Mouse (Mus musculus) embryonic fibroblast, embryonic 13.5 days (primary cell): Measurements from ENCODE around the gene Heatr5a.

Experiments
- CTCF ChIP-seq: IDR thresholded peaks from 2 replicates; pipeline ENCODE4 v1.5.1; 2011; ENCODE audit warnings: mild to moderate bottlenecking, control low read depth, low read length, moderate library complexity, borderline replicate concordance; ENCODE audit not compliant: insufficient read depth
- POLR2A ChIP-seq: IDR thresholded peaks from 2 replicates; pipeline ENCODE4 v1.6.1; 2011; ENCODE audit warnings: low read depth, mild to moderate bottlenecking, control low read depth, low read length, moderate library complexity

GRCm38 (mm10) chr12:51839856-51840255 lies 131.3 kb downstream of the Heatr5a start:
- TF ChIP-seq CTCF (no peak), POLR2A (no peak)
